Mouse (Mus musculus) limb, embryonic 12.5 days (tissue): ENCODE measurements at regions not wholly inside any gene's neighbourhood (a gene's known extent, or its start where the extent isn't known, plus 50 kb on each side); places are given as distances from the start of the nearest gene placed in this dataset.

Source experiments
- ATAC-seq: fragments of 200-750 bp; cut with Nextera tagmentation; 2 replicates; pipeline ENCODE4 v1.8.0; 2017; ENCODE audit warnings: low read depth, moderate TSS enrichment; ENCODE audit not compliant: insufficient number of reproducible peaks, insufficient read depth, low FRiP score, low TSS enrichment
- H3K27ac ChIP-seq: fragments of 300-500 bp; sonication (generic); 2 replicates; pipeline ENCODE4 v1.5.1; 2016; ENCODE audit warnings: mild to moderate bottlenecking, moderate library complexity
- H3K27me3 ChIP-seq: fragments of 300-500 bp; sonication (generic); 2 replicates; pipeline ENCODE4 v1.6.1; 2016; ENCODE audit warnings: mild to moderate bottlenecking, moderate library complexity
- H3K36me3 ChIP-seq: fragments of 300-500 bp; sonication (generic); 2 replicates; pipeline ENCODE4 v1.6.1; 2016; ENCODE audit warnings: mild to moderate bottlenecking, moderate library complexity
- H3K4me1 ChIP-seq: fragments of 300-500 bp; sonication (generic); replicated peaks from 2 replicates; pipeline ENCODE4 v1.6.1; 2016
- H3K4me2 ChIP-seq: fragments of 300-500 bp; sonication (generic); 2 replicates; pipeline ENCODE4 v1.6.1; 2016; ENCODE audit warnings: mild to moderate bottlenecking, moderate library complexity
- H3K4me3 ChIP-seq: fragments of 300-500 bp; sonication (generic); replicated peaks from 2 replicates; pipeline ENCODE4 v1.5.1; 2016; ENCODE audit warnings: mild to moderate bottlenecking
- H3K9ac ChIP-seq: fragments of 300-500 bp; sonication (generic); replicated peaks from 2 replicates; pipeline ENCODE4 v1.6.1; 2016; ENCODE audit warnings: mild to moderate bottlenecking, moderate library complexity
- H3K9me3 ChIP-seq: fragments of 300-500 bp; sonication (generic); 2 replicates; pipeline ENCODE4 v1.6.1; 2016; ENCODE audit warnings: mild to moderate bottlenecking, moderate library complexity
- WGBS: fragments of 180-500 bp; shearing (Covaris S2); methylation state at CpG from one replicate; pipeline ENCODE4 v1.1.7; 2016; 5-methylcytosine and 5-hydroxymethylcytosine counted together

- Histone ChIP-seq H3K9ac (no peak overlapping the region), H3K36me3 (no peaks in the 10 kb centered on the region), H3K4me1 (no peaks in the 10 kb centered on the region), H3K4me2 (no peak overlapping the region), H3K27me3 (no peaks in the 10 kb centered on the region), H3K9me3 (no peaks in the 10 kb centered on the region), H3K4me3 (no peak overlapping the region), H3K27ac (no peak overlapping the region)
- WGBS = 63% methylated on average over 6 of the region's 6 CpGs
- ATAC-seq = no peak
Measured at GRCm38 (mm10) chr11:40562866-40563265, 132.1 kb downstream of the Mat2b start.

GRCm38 (mm10) chr11:40561983-40562382 lies 133.0 kb downstream of the Mat2b start:
- ATAC-seq = no peak
- Histone ChIP-seq H3K9ac (no peak overlapping the region), H3K4me3 (no peak overlapping the region), H3K27me3 (no peaks in the 10 kb centered on the region), H3K27ac (no peak overlapping the region), H3K36me3 (no peaks in the 10 kb centered on the region), H3K9me3 (no peaks in the 10 kb centered on the region), H3K4me1 (no peaks in the 10 kb centered on the region), H3K4me2 (no peak overlapping the region)
- 92% methylated on average over 2 of the region's 2 CpGs for WGBS

GRCm38 (mm10) chr11:40561400-40561799 lies 133.6 kb downstream of the Mat2b start:
- Histone ChIP-seq H3K4me1 (no peaks in the 10 kb centered on the region), H3K9ac (no peak overlapping the region), H3K9me3 (no peaks in the 10 kb centered on the region), H3K36me3 (no peaks in the 10 kb centered on the region), H3K27ac (no peak overlapping the region), H3K4me2 (no peak overlapping the region), H3K4me3 (no peak overlapping the region), H3K27me3 (no peaks in the 10 kb centered on the region)
- 91% methylated on average over 2 of the region's 2 CpGs for whole genome bisulfite sequencing
- ATAC-seq = no peak

DNA sequence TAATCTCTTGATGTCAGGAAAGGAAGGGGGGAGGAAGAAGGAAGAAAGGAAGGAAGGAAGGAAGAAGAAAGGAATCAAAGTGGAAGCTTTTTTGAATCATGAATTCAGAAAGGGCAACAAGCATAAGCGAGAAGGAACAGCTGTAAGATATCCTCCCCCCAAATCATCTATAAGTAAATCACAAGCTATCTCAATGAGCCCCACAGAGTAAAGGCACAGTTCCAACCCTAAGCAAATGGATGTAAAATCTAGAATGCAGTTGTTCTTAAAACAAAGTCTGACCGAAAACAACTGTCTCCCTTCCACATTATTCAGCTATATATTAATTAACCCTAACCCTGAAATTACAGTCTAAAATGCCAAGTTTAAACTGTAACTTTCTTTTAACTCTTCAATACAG lies 136.5 kb downstream of the Mat2b start:
- Histone ChIP-seq H3K27me3 (no peaks in the 10 kb centered on the region), H3K4me1 (no peaks in the 10 kb centered on the region), H3K9ac (no peak overlapping the region), H3K4me2 (no peak overlapping the region), H3K27ac (no peak overlapping the region), H3K36me3 (no peaks in the 10 kb centered on the region), H3K9me3 (no peaks in the 10 kb centered on the region), H3K4me3 (no peak overlapping the region)
- no peak for ATAC-seq
- 87% methylated on average over 2 of the region's 2 CpGs for WGBS

- H3K27me3 ChIP-seq = no peaks in the 10 kb centered on the region
- no peak overlapping the region for H3K4me2 ChIP-seq
- H3K9ac ChIP-seq = no peak overlapping the region
- H3K36me3 ChIP-seq = no peaks in the 10 kb centered on the region
- H3K4me3 ChIP-seq = no peak overlapping the region
- ATAC-seq = no peak
- WGBS = 71% methylated on average over 11 of the region's 11 CpGs
- H3K27ac ChIP-seq = no peak overlapping the region
- no peaks in the 10 kb centered on the region for H3K9me3 ChIP-seq
- no peaks in the 10 kb centered on the region for H3K4me1 ChIP-seq
Measured at GRCm38 (mm10) chr11:40554867-40555794, 139.9 kb downstream of the Mat2b start.

GRCm38 (mm10) chr11:40552054-40552453 lies 142.9 kb downstream of the Mat2b start:
- H3K4me3 ChIP-seq = no peak overlapping the region
- H3K9me3 ChIP-seq = no peaks in the 10 kb centered on the region
- H3K4me1 ChIP-seq = no peaks in the 10 kb centered on the region
- no peak overlapping the region for H3K4me2 ChIP-seq
- 36% methylated on average over 2 of the region's 2 CpGs for WGBS
- no peak overlapping the region for H3K9ac ChIP-seq
- no peaks in the 10 kb centered on the region for H3K27me3 ChIP-seq
- H3K36me3 ChIP-seq = no peaks in the 10 kb centered on the region
- ATAC-seq = no peak
- H3K27ac ChIP-seq = no peak overlapping the region

DNA sequence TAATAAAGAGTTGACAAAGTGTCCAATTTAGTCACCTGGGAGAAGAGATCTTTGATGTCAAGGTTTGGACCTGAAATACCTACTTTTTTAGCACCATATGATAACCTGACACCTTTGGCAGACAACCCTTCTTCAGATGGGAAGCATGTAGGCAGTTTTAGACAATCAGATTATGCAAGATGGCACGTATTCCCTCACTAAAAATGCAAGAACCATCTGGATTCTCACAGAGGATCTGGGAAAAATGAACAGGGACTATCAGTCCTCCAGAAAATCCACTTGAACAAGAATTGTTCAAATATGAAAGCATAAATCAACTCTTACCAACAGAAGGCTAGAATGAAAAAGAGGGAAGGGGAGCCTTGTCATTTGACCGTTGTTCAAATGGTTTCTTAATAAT lies 148.4 kb downstream of the Mat2b start:
- H3K27ac ChIP-seq = no peak overlapping the region
- H3K4me1 ChIP-seq = no peaks in the 10 kb centered on the region
- no peaks in the 10 kb centered on the region for H3K9me3 ChIP-seq
- no peak overlapping the region for H3K4me3 ChIP-seq
- H3K27me3 ChIP-seq = no peaks in the 10 kb centered on the region
- no peak overlapping the region for H3K9ac ChIP-seq
- no peak for ATAC-seq
- H3K36me3 ChIP-seq = no peaks in the 10 kb centered on the region
- WGBS = 84% methylated on average over 2 of the region's 2 CpGs
- no peak overlapping the region for H3K4me2 ChIP-seq

GRCm38 (mm10) chr11:40545537-40545936 lies 149.5 kb downstream of the Mat2b start:
- Histone ChIP-seq H3K27ac (no peak overlapping the region), H3K36me3 (no peaks in the 10 kb centered on the region), H3K9ac (no peak overlapping the region), H3K9me3 (no peaks in the 10 kb centered on the region), H3K4me2 (no peak overlapping the region), H3K4me3 (no peak overlapping the region), H3K4me1 (no peaks in the 10 kb centered on the region), H3K27me3 (no peaks in the 10 kb centered on the region)
- ATAC-seq = no peak
- WGBS = 95% methylated on average over 1 of the region's 1 CpGs

GRCm38 (mm10) chr11:40540229-40540628 lies 154.8 kb downstream of the Mat2b start:
- H3K4me3 ChIP-seq = no peak overlapping the region
- no peaks in the 10 kb centered on the region for H3K9me3 ChIP-seq
- H3K9ac ChIP-seq = no peak overlapping the region
- no peaks in the 10 kb centered on the region for H3K36me3 ChIP-seq
- H3K27me3 ChIP-seq = no peaks in the 10 kb centered on the region
- 59% methylated on average over 3 of the region's 3 CpGs for WGBS
- ATAC-seq = no peak
- no peak overlapping the region for H3K27ac ChIP-seq
- no peaks in the 10 kb centered on the region for H3K4me1 ChIP-seq
- H3K4me2 ChIP-seq = no peak overlapping the region

- WGBS = 81% methylated on average over 11 of the region's 11 CpGs
- H3K27me3 ChIP-seq = no peaks in the 10 kb centered on the region
Measured at GRCm38 (mm10) chr11:40539776-40540175, 155.2 kb downstream of the Mat2b start.

GRCm38 (mm10) chr11:40536236-40536765 lies 158.7 kb downstream of the Mat2b start:
- H3K4me1 ChIP-seq = no peaks in the 10 kb centered on the region
- no peak for ATAC-seq
- no peak overlapping the region for H3K27ac ChIP-seq
- no peak overlapping the region for H3K4me3 ChIP-seq
- no peaks in the 10 kb centered on the region for H3K27me3 ChIP-seq
- 88% methylated on average over 14 of the region's 14 CpGs for WGBS
- H3K9ac ChIP-seq = no peak overlapping the region
- no peak overlapping the region for H3K4me2 ChIP-seq
- no peaks in the 10 kb centered on the region for H3K9me3 ChIP-seq
- no peaks in the 10 kb centered on the region for H3K36me3 ChIP-seq

More at GRCm38 (mm10) chr11:40539776-40540175, 155.2 kb downstream of the Mat2b start:
- Histone ChIP-seq H3K36me3 (no peaks in the 10 kb centered on the region), H3K4me2 (no peak overlapping the region), H3K4me1 (no peaks in the 10 kb centered on the region), H3K4me3 (no peak overlapping the region), H3K27ac (no peak overlapping the region), H3K9me3 (no peaks in the 10 kb centered on the region), H3K9ac (no peak overlapping the region)
- no peak for ATAC-seq
